Mouse (Mus musculus) midbrain, embryonic 10.5 days (tissue): ENCODE data around the gene Hist1h2ad. TPM values are rescaled to one million over a fixed set of nuclear protein-coding genes. Genes with fewer than 3 reads are reported as not detected.
"Not testable (repeated sequence)": the region's sequence is repeated elsewhere in the genome, so short reads cannot be mapped to it uniquely, and the experiment has no call there.

ENCODE experiments used
- DNase-seq: peaks from one replicate; pipeline ENCODE4 v3.0.0-alpha.2; 2017; ENCODE audit warnings: low spot score
- H3K27ac ChIP-seq: fragments of 300-500 bp; sonication (generic); replicated peaks from 2 replicates; pipeline ENCODE4 v1.5.1; 2016; ENCODE audit warnings: mild to moderate bottlenecking
- H3K27me3 ChIP-seq: fragments of 300-500 bp; sonication (generic); 2 replicates; pipeline ENCODE4 v1.6.1; 2016; ENCODE audit warnings: low read depth, mild to moderate bottlenecking; ENCODE audit not compliant: poor library complexity, severe bottlenecking
- H3K36me3 ChIP-seq: fragments of 300-500 bp; sonication (generic); 2 replicates; pipeline ENCODE4 v1.6.1; 2016; ENCODE audit warnings: mild to moderate bottlenecking, moderate library complexity
- H3K4me1 ChIP-seq: fragments of 300-500 bp; sonication (generic); 2 replicates; pipeline ENCODE4 v1.6.1; 2016
- H3K4me3 ChIP-seq: fragments of 300-500 bp; sonication (generic); 2 replicates; pipeline ENCODE4 v1.5.1; 2016; ENCODE audit warnings: mild to moderate bottlenecking, moderate library complexity
- H3K9me3 ChIP-seq: fragments of 300-500 bp; sonication (generic); replicated peaks from 2 replicates; pipeline ENCODE4 v1.6.1; 2016; ENCODE audit warnings: mild to moderate bottlenecking
- WGBS: fragments of 180-500 bp; shearing (Covaris S2); methylation state at CpG from one replicate; pipeline ENCODE4 v1.1.7; 2016; 5-methylcytosine and 5-hydroxymethylcytosine counted together
- polyA plus RNA-seq: library from polyadenylated mRNA; unstranded; fragments of >200 nt; fragmentation: Nextera tagmentation; extraction: Ambion mirVana; gene quantifications from 2 replicates; pipeline ENCODE4 v1.2.1, GENCODE M21; 2016

Hist1h2ad gene
- polyA plus RNA-seq, 1 experiment from 2014 or later, result 1.3 TPM

GRCm38 (mm10) chr13:23534368-23535131 is 39.6 kb upstream of the Hist1h2ad start:
- no peak for DNase-seq
- WGBS, result 2% methylated on average over 15 of the region's 15 CpGs
- H3K27ac ChIP-seq, result peak overlapping the region; percentile 97
- peak overlapping the region; percentile 65 for H3K4me3 ChIP-seq
- peaks cover 47% of the 10 kb centered on the region for H3K4me1 ChIP-seq
- no peaks in the 10 kb centered on the region for H3K36me3 ChIP-seq
- H3K9me3 ChIP-seq, result no peaks in the 10 kb centered on the region
- no peaks in the 10 kb centered on the region for H3K27me3 ChIP-seq

- not testable (repeated sequence) for H3K27me3 ChIP-seq, H3K36me3 ChIP-seq, H3K9me3 ChIP-seq
- peak within 1 kb of the TSS; percentile 97 for H3K27ac ChIP-seq
- peak; percentile 92 for DNase-seq
- under 1% methylated on average over 53 of the region's 62 CpGs for WGBS
- H3K4me3 ChIP-seq, result peak within 1 kb of the TSS; percentile 65
- peaks cover 44% of the 10 kb centered on the region for H3K4me1 ChIP-seq
Observed at GRCm38 (mm10) chr13:23535137-23536075, 38.8 kb upstream of the Hist1h2ad start, which contains the start of gene Hist1h3g. Gene Hist1h3g (plus strand): TSS chr13:23535422.

- Histone ChIP-seq H3K4me3 (peak overlapping the region; percentile 65), H3K27me3 (no peaks in the 10 kb centered on the region), H3K9me3 (no peaks in the 10 kb centered on the region), H3K4me1 (peaks cover 44% of the 10 kb centered on the region), H3K36me3 (no peaks in the 10 kb centered on the region), H3K27ac (peak overlapping the region; percentile 97)
- no peak for DNase-seq
- WGBS, result 23% methylated on average over 7 of the region's 7 CpGs
Observed at GRCm38 (mm10) chr13:23536076-23536822, 37.9 kb upstream of the Hist1h2ad start.

- Histone ChIP-seq H3K27ac (peak overlapping the region; percentile 97), H3K4me3 (peak overlapping the region; percentile 65), H3K9me3 (no peaks in the 10 kb centered on the region), H3K4me1 (peaks cover 47% of the 10 kb centered on the region), H3K27me3 (no peaks in the 10 kb centered on the region), H3K36me3 (no peaks in the 10 kb centered on the region)
- 82% methylated on average over 3 of the region's 3 CpGs for WGBS
- DNase-seq, result no peak
Observed at GRCm38 (mm10) chr13:23537006-23537710, 37.0 kb upstream of the Hist1h2ad start.

GRCm38 (mm10) chr13:23538249-23538648 is 35.9 kb upstream of the Hist1h2ad start:
- WGBS, result 84% methylated on average over 5 of the region's 5 CpGs
- DNase-seq, result no peak
- Histone ChIP-seq H3K27me3 (no peaks in the 10 kb centered on the region), H3K36me3 (no peaks in the 10 kb centered on the region), H3K27ac (peak overlapping the region; percentile 61), H3K9me3 (no peaks in the 10 kb centered on the region), H3K4me1 (peaks cover 42% of the 10 kb centered on the region), H3K4me3 (0 out of 2 replicates have a peak overlapping the region, but pooled peaks have one; percentile 7)

GRCm38 (mm10) chr13:23539821-23540220 is 34.4 kb upstream of the Hist1h2ad start:
- not testable (repeated sequence) for H3K27ac ChIP-seq, H3K9me3 ChIP-seq, DNase-seq, H3K27me3 ChIP-seq, H3K36me3 ChIP-seq, H3K4me3 ChIP-seq
- H3K4me1 ChIP-seq, result peaks cover 34% of the 10 kb centered on the region
- WGBS, result 72% methylated on average over 1 of the region's 1 CpGs

- Histone ChIP-seq H3K4me1 (peaks cover 32% of the 10 kb centered on the region), H3K27ac (peak overlapping the region; percentile 95), H3K9me3 (no peaks in the 10 kb centered on the region), H3K36me3 (no peaks in the 10 kb centered on the region), H3K27me3 (no peaks in the 10 kb centered on the region), H3K4me3 (peak overlapping the region; percentile 60; the same call in 1 of the 2 replicates)
- WGBS, result 83% methylated on average over 3 of the region's 3 CpGs
- no peak for DNase-seq
Observed at GRCm38 (mm10) chr13:23541497-23541896, 32.7 kb upstream of the Hist1h2ad start.

- H3K27ac ChIP-seq, result peak overlapping the region; percentile 95
- not testable (repeated sequence) for H3K9me3 ChIP-seq, DNase-seq, H3K36me3 ChIP-seq, H3K27me3 ChIP-seq
- WGBS, result 3% methylated on average over 3 of the region's 3 CpGs
- H3K4me3 ChIP-seq, result peak overlapping the region; percentile 60
- H3K4me1 ChIP-seq, result peaks cover 23% of the 10 kb centered on the region
Observed at GRCm38 (mm10) chr13:23542225-23542980, 31.8 kb upstream of the Hist1h2ad start.

GRCm38 (mm10) chr13:23542999-23543607 is 31.1 kb upstream of the Hist1h2ad start, which contains the start of gene Hist1h2bh:
Gene Hist1h2bh (minus strand): TSS chr13:23543392.
- DNase-seq, result peak; percentile 79
- not testable (repeated sequence) for H3K27me3 ChIP-seq

GRCm38 (mm10) chr13:23543965-23544786 is 30.0 kb upstream of the Hist1h2ad start, which contains the start of gene Hist1h3f:
Gene Hist1h3f (plus strand): TSS chr13:23544052.
- peak; percentile 64 for DNase-seq
- H3K4me1 ChIP-seq, result peaks cover 17% of the 10 kb centered on the region
- under 1% methylated on average over 31 of the region's 45 CpGs for WGBS
- peak within 1 kb of the TSS; percentile 95 for H3K27ac ChIP-seq
- no peaks in the 10 kb centered on the region for H3K9me3 ChIP-seq
- no peaks in the 10 kb centered on the region for H3K36me3 ChIP-seq
- H3K4me3 ChIP-seq, result peak within 1 kb of the TSS; percentile 60
- no peaks in the 10 kb centered on the region for H3K27me3 ChIP-seq

More at GRCm38 (mm10) chr13:23542999-23543607, 31.1 kb upstream of the Hist1h2ad start, which contains the start of gene Hist1h2bh:
- not testable (repeated sequence) for H3K36me3 ChIP-seq, H3K9me3 ChIP-seq
- 0% methylated on average over 42 of the region's 42 CpGs for WGBS
- peaks cover 17% of the 10 kb centered on the region for H3K4me1 ChIP-seq
- H3K4me3 ChIP-seq, result peak within 1 kb of the TSS; percentile 60
- H3K27ac ChIP-seq, result peak within 1 kb of the TSS; percentile 95
